Mouse (Mus musculus) G1E (cell line): ENCODE data around the gene Ubxn11.

Experiments
- CTCF ChIP-seq: IDR thresholded peaks from 2 replicates; pipeline ENCODE4 v1.5.1; 2012; ENCODE audit warnings: low read depth, low read length, inconsistent platforms, mixed read lengths
- GATA1 ChIP-seq: IDR thresholded peaks from 2 replicates; pipeline ENCODE4 v1.6.1; 2012; ENCODE audit warnings: borderline replicate concordance, low read length, inconsistent platforms, mixed read lengths
- POLR2AphosphoS5 ChIP-seq: IDR thresholded peaks from 2 replicates; pipeline ENCODE4 v1.6.1; 2012; ENCODE audit warnings: low read depth, low read length, inconsistent platforms; ENCODE audit not compliant: insufficient replicate concordance
- TAL1 ChIP-seq: conservative IDR thresholded peaks from 2 replicates; pipeline ENCODE4 v1.6.1; 2012; ENCODE audit warnings: low read depth, low read length, inconsistent platforms, mixed read lengths

- TF ChIP-seq CTCF, result no peak
- no peak for TF ChIP-seq GATA1
- no peak for TF ChIP-seq TAL1
- no peak for TF ChIP-seq POLR2AphosphoS5
Observed at GRCm38 (mm10) chr4:134164591-134164990, 62.2 kb downstream of the Ubxn11 start.
